Mouse (Mus musculus): ENCODE data around the gene 6330403K07Rik.

Gene 6330403K07Rik

DNA sequence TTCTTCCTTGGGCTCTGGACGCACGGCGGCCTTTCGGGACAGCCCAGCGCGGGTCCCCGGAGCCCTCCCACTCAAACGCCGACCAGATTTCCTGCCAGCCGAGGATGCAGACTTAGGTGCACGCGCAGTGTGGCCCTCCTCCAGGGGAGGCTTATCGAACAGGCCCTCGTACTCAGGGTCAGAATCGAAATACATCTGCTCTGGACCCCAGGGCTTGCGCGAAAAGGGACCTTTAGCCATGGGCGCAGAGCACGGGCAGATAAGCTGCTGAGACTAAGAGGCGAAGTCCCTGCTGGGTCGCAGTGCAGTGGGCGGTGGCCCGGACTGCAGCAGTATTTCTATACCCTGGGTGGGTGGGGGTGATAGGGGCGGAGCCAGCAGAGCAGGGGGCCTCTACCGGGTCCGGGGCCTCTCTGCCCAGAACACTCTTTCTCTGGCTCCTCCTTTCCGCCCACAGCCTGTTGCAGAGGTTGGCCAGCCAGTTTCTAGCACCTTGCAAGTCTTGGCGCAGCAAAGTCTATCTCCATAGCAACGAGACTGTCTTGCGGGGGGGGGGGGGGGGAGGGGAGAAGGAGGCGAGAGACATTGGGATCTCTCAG, at the start of gene 6330403K07Rik:
TSS of gene 6330403K07Rik (minus strand) at position 351 of the 599 bp plus-strand sequence.
- no peak for DNase-seq (ENCODE audit: low spot score)

DNA sequence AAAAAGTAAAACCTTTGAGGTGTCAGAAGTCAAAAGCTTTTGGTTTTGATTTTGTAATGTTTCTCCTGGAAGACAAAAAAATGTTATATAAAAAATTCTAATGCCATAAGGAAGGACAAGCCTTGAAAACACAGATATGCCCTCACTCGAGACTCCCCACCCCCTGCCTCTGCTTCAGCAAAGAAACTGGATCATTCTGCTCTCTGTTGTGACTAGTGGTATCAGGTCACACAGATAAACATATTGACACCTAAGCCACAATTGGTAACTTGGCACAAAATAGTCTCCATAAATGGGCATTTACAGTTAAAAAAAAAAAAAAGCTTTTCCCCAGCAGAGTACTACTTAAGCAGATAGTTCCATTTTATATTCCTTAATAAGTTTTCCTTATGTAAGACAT, 43.0 kb upstream of the 6330403K07Rik start:
- no peak for DNase-seq (ENCODE audit: low spot score)

DNA sequence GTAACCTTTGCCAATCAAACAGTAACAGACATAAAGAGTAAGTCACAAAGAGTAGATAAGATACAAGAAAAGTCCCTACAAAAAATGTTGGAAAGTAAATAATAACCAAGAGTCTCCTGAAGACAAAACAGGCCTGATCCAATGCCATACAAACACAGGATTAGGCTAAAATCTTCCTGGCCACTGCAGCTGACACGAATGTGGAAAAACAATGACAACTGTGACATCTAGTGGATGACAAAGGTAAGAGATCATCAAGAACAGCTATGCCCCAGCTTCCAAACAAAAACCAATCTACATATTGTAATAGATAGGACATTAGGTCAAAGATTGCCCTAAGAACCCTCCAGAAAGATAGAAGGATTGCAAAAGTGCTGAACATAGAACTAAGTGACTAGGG, 19.2 kb upstream of the 6330403K07Rik start:
- DNase-seq (ENCODE audit: low spot score): no peak

- DNase-seq (ENCODE audit: low spot score): no peak
Measured at GRCm38 (mm10) chr11:71039526-71040298, 6.4 kb upstream of the 6330403K07Rik start.

GRCm38 (mm10) chr11:71032491-71033162, 686 bp downstream of the 6330403K07Rik start:
- no peak for DNase-seq (ENCODE audit: low spot score)

DNA sequence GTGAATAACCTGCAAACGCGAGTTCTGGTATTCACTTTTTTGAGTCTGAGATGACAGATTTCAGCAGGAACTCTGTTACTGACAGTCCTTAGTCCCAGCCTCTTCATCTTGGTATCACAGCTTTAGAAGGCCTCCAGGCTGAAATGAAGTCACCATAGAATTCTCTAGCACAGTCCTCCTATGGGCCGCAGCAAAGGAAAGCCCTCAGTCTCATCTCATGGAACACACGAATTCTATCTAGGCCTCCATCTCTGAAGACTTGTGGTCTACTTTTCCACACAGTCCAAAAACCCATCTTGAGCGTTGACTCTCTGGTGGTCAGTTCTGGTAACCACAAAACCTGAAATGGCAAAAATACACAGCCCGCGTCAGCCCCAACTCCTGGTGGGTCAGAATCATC, 1.2 kb downstream of the 6330403K07Rik start:
- no peak for DNase-seq (ENCODE audit: low spot score)

DNA sequence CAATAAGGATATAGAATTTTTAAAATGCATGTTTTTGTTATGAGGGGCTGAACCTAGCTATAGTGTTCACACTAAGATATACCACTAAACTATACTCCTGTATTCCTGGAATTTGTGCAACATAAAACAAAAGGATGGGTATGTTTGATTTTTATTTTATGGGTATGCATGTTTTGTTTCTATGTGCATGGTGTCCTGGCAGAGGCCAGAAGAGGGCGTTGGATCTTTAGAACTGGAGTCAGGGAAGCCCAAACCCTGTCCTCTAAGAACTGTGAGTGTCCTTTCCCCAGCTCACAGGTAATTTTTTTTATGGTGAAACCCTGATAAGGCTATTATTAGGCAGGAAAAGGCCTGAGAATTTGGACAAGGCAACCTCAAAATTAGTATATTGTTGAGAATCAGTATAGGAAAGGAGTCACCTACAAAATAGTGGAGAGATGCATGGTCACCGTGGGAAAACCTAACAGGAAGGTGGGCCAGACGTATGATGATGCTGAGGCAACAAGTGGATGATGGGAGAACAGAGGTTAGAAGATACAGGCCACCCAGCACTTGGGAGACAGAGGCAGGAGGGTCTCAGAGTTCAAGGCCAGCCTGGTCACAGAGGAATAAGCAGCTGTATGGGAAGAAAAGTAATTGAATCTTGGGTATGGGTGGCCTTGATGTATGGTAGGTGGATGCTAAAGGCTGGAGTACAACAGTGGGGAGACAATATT, 3.8 kb downstream of the 6330403K07Rik start:
- no peak for DNase-seq (ENCODE audit: low spot score)

- no peak for DNase-seq (ENCODE audit: low spot score)
Measured at GRCm38 (mm10) chr11:71028280-71028679, 5.0 kb downstream of the 6330403K07Rik start.

GRCm38 (mm10) chr11:71019201-71020068, 13.9 kb downstream of the 6330403K07Rik start, which contains the start of the genes Mis12 and Derl2:
Gene Mis12, plus strand, starts transcription at chr11:71019611.
Gene Derl2, minus strand, starts transcription at chr11:71019841.
- peak; percentile 99 for DNase-seq (ENCODE audit: low spot score)

- DNase-seq (ENCODE audit: low spot score): no peak
Measured at GRCm38 (mm10) chr11:71018416-71019200, 14.7 kb downstream of the 6330403K07Rik start.

DNA sequence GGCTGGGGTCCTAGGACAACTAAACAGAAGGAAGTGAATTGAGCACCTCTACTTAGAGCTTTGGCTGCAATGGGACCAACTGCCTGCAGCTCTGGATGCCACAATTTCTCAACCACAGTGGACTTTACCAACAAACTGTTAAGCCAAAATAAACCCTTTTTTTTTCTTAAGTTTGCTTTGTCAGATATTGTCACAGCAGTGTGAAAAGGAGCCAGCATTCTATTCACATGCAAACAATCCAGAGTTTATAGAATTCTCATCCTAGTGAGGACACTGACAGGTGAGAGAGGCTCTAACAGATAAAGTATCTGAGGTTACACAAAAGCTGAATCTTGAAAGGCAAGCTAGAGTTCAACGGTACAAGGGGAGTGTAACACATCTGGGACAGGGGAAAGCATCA, 16.3 kb downstream of the 6330403K07Rik start:
- no peak for DNase-seq (ENCODE audit: low spot score)

DNA sequence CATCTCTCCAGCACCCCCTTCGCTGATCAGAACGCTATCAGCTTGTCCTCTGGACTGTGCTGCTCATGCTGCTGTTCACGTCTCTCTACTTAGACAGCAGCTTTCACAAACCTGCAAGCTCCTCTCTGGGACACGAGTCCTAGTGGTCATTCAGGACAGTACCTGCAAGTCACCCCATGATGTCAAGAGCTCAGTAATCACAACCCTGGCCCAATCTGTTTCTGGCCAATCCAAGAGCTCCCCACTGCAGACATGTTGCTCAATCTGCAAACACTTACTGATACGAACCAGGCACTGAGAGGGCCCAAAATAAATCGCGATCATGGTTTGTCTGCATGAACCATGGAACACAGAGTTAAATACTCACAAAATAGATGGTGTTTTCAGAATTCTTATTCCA, 20.6 kb downstream of the 6330403K07Rik start:
- no peak for DNase-seq (ENCODE audit: low spot score)

GRCm38 (mm10) chr11:71008321-71008720, 25.0 kb downstream of the 6330403K07Rik start:
- no peak for DNase-seq (ENCODE audit: low spot score)

DNA sequence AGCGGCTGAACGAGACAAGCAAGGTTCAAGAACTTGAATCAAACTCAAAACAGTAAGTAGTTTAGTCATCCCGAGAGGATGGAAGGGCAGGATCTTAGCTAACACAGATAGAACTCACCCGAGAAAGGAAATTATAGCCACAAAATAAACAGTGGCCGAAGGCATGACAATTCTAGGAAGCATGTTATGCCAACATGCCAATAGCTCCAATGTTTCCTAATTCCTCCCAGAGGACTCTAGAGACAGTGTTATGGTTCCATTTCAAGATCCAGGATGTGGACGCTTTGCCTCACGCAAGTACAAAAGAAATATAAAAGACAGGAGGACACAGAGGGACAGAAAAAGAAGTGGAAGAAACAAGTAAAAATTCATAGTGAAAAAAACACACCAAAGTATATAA, 25.5 kb downstream of the 6330403K07Rik start:
- no peak for DNase-seq (ENCODE audit: low spot score)

DNA sequence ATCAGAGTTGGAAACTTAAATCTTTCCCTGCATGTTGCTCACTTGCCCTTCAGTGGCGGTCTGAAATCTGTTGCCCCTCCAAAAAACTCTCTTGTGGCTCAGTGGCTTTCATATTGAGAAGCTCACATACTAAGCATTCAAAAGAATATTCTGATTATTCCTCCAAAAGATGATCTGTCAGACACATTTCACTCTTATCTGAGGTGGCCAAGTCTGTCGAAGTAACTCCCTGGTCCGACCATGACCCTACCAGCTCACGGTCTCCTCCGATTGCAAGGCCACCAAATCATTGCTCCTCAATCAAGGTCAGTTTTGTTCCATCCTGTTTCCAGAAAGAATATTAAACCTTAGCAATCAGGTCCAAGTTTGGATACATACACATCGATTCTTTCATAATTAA, 26.3 kb downstream of the 6330403K07Rik start:
- DNase-seq (ENCODE audit: low spot score): no peak

- no peak for DNase-seq (ENCODE audit: low spot score)
Measured at GRCm38 (mm10) chr11:71005046-71005445, 28.3 kb downstream of the 6330403K07Rik start.

DNA sequence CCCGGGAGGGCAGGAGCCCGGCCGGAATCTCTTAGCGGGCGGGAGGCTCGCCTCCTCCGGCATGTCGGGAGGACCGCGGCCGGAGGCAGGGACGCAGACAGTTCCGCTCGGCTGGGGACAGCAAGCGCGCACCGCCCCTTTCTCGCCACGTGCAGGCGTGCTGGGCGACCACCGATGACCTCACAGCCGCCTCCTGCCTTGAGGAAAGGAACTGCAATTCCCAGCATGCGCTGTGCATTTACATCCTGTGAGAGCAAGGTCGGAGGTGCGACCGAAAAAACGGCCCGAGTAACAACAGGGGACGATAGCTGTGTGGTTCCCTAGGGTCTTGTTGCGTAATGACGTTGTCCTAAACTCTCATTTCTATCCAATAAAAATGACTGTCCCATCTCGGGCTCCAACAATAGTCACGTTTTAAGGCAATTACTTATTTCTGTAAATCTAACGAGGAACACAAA, 29.0 kb downstream of the 6330403K07Rik start, which contains the start of gene Dhx33:
TSS of gene Dhx33 (minus strand) at position 122 of the 458 bp plus-strand sequence.
- DNase-seq (ENCODE audit: low spot score): peak; percentile 95

DNA sequence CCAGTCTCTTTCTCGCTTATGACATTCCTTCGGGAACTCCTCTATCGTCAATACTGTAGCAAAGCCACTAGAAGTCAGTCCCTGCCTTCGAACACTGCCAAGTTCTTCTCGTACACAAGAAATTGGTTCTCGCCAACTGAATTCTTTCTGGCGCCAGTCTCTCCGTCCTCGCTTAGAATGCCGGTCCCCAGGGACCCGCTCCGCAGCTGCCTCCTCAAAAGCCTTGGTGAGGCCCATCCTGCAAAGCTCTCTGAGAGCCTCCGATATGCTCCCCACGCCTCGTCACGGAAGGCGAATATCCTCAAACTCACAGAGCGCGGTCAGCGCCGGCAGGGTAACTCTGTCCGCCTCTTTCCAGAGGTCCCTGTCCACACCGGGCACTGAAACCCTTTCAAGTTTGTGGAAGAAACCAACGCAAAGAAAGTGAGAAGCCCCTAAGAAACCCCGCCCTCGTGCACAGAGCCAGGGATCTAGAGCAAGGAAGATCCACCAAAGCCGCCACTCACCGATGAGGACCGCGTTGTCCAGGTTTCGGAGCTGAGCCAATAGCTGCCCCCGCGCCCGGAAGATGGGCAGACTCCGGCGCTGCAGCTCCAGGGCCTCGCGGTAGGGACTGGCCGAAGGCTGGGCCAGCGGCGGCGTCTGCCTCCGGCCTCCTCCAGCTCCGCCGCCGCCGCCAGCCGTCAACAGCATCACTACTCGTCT, 29.6 kb downstream of the 6330403K07Rik start:
- DNase-seq (ENCODE audit: low spot score): no peak

DNA sequence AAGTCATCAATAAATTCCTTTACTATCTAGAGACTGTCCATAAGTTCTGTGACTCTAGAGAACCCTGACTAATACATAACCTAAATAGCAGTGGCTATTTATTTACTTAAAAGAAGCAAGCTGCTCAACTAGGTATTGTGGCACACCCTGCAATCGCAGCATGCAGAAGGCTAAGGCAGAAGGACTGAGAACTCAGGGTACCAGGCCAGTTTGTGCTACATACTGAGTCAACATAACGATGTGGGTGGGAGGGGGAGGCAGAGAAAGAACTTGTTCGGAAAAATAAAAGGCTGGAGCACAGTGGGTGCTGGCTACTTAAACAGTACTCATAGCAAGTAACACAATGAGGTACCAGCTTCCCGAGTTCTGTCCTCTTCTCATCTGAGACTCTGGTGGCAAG, 32.1 kb downstream of the 6330403K07Rik start:
- no peak for DNase-seq (ENCODE audit: low spot score)

Measured in T-cell, adult 2 months (primary cell).